Mouse (Mus musculus) forebrain, embryonic 13.5 days (tissue): ENCODE results near the gene Zfp664. TPM values are rescaled to one million over a fixed set of nuclear protein-coding genes. Genes with fewer than 3 reads are reported as not detected.

Experiments used
- ATAC-seq: fragments of 200-750 bp; cut with Nextera tagmentation; 2 replicates; pipeline ENCODE4 v1.8.0; 2017
- H3K27ac ChIP-seq: fragments of 300-500 bp; sonication (generic); 2 replicates; pipeline ENCODE4 v1.5.1; 2015; ENCODE audit warnings: inconsistent platforms, mild to moderate bottlenecking, moderate library complexity
- H3K27me3 ChIP-seq: fragments of 300-500 bp; sonication (generic); 2 replicates; pipeline ENCODE4 v1.6.1; 2015; ENCODE audit warnings: mild to moderate bottlenecking, inconsistent platforms
- H3K36me3 ChIP-seq: fragments of 300-500 bp; sonication (generic); 2 replicates; pipeline ENCODE4 v1.6.1; 2015; ENCODE audit warnings: mild to moderate bottlenecking, inconsistent platforms; ENCODE audit not compliant: poor library complexity, severe bottlenecking
- H3K4me1 ChIP-seq: fragments of 300-500 bp; sonication (generic); 2 replicates; pipeline ENCODE4 v1.6.1; 2015; ENCODE audit warnings: inconsistent platforms
- H3K4me2 ChIP-seq: fragments of 300-500 bp; sonication (generic); 2 replicates; pipeline ENCODE4 v1.6.1; 2015; ENCODE audit warnings: inconsistent platforms, mild to moderate bottlenecking, moderate library complexity
- H3K4me3 ChIP-seq: fragments of 300-500 bp; sonication (generic); 2 replicates; pipeline ENCODE4 v1.5.1; 2015; ENCODE audit warnings: mild to moderate bottlenecking, inconsistent platforms
- H3K9ac ChIP-seq: fragments of 300-500 bp; sonication (generic); 2 replicates; pipeline ENCODE4 v1.6.1; 2015; ENCODE audit warnings: mild to moderate bottlenecking, inconsistent platforms
- H3K9me3 ChIP-seq: fragments of 300-500 bp; sonication (generic); replicated peaks from 2 replicates; pipeline ENCODE4 v1.6.1; 2016; ENCODE audit warnings: inconsistent platforms
- WGBS: fragments of 180-500 bp; shearing (Covaris S2); methylation state at CpG from one replicate; pipeline ENCODE4 v1.1.7; 2015; 5-methylcytosine and 5-hydroxymethylcytosine counted together
- polyA plus RNA-seq: library from polyadenylated mRNA; unstranded; fragments of >200 nt; fragmentation: Nextera tagmentation; extraction: Ambion mirVana; gene quantifications from 2 replicates; pipeline ENCODE4 v1.2.1, GENCODE M21; 2015

The Zfp664 gene
- polyA plus RNA-seq, 1 experiment from 2014 or later: 148 TPM

GRCm38 (mm10) chr5:124906890-124907289 lies 44.4 kb downstream of the Zfp664 start:
- no peak overlapping the region for H3K4me3 ChIP-seq
- H3K4me1 ChIP-seq: peaks cover 5% of the 10 kb centered on the region
- H3K9me3 ChIP-seq: no peaks in the 10 kb centered on the region
- no peak overlapping the region for H3K4me2 ChIP-seq
- ATAC-seq: no peak
- no peak overlapping the region for H3K27ac ChIP-seq
- no peaks in the 10 kb centered on the region for H3K36me3 ChIP-seq
- no peak overlapping the region for H3K9ac ChIP-seq
- no peaks in the 10 kb centered on the region for H3K27me3 ChIP-seq
- 87% methylated on average over 13 of the region's 13 CpGs for WGBS

DNA sequence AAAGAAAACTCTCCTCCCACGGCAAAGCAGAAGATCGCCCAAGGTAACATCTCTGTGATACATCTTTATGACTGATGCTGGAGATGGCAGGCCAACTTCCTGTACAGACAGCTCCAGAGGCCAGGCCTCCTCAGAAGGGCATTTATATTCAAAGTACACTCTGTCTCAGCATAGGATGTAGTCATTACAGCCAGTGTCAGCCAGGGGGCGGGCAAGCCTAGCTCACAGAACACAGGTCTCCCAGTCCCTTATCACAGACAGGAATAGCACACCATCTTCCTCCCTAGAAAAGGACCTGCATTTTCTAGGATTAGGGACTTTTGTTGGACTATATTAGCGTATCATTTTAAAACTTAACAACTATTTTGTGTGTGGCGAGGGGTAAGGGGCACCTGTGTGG lies 46.4 kb downstream of the Zfp664 start:
- no peaks in the 10 kb centered on the region for H3K9me3 ChIP-seq
- peak; percentile 88 for ATAC-seq
- H3K4me2 ChIP-seq: no peak overlapping the region
- H3K36me3 ChIP-seq: no peaks in the 10 kb centered on the region
- peaks cover 17% of the 10 kb centered on the region for H3K4me1 ChIP-seq
- WGBS: 22% methylated on average over 5 of the region's 5 CpGs
- no peak overlapping the region for H3K4me3 ChIP-seq
- H3K27ac ChIP-seq: no peak overlapping the region
- 0 out of 2 replicates have a peak overlapping the region, but pooled peaks have one; percentile 1 for H3K9ac ChIP-seq
- H3K27me3 ChIP-seq: no peaks in the 10 kb centered on the region

- H3K36me3 ChIP-seq: no peaks in the 10 kb centered on the region
- peak overlapping the region; percentile 77 for H3K27ac ChIP-seq
- ATAC-seq: no peak
- 42% methylated on average over 6 of the region's 7 CpGs for WGBS
- H3K9ac ChIP-seq: no peak overlapping the region
- peaks cover 21% of the 10 kb centered on the region for H3K4me1 ChIP-seq
- H3K27me3 ChIP-seq: no peaks in the 10 kb centered on the region
- H3K9me3 ChIP-seq: no peaks in the 10 kb centered on the region
- no peak overlapping the region for H3K4me3 ChIP-seq
- H3K4me2 ChIP-seq: no peak overlapping the region
Measured at GRCm38 (mm10) chr5:124912276-124912675, 49.8 kb downstream of the Zfp664 start.

- Histone ChIP-seq H3K27ac (peak overlapping the region; percentile 77), H3K9me3 (no peaks in the 10 kb centered on the region), H3K36me3 (no peaks in the 10 kb centered on the region), H3K27me3 (no peaks in the 10 kb centered on the region), H3K4me2 (0 out of 2 replicates have a peak overlapping the region, but pooled peaks have one; percentile 7), H3K4me1 (peaks cover 21% of the 10 kb centered on the region), H3K9ac (no peak overlapping the region), H3K4me3 (no peak overlapping the region)
- WGBS: 15% methylated on average over 20 of the region's 20 CpGs
- 0 out of 2 replicates have a peak, but pooled peaks have one; percentile 60 for ATAC-seq
Measured at GRCm38 (mm10) chr5:124912946-124913933, 50.7 kb downstream of the Zfp664 start.

GRCm38 (mm10) chr5:124919798-124920197 lies 57.3 kb downstream of the Zfp664 start:
- no peak overlapping the region for H3K4me2 ChIP-seq
- no peak overlapping the region for H3K27ac ChIP-seq
- no peak overlapping the region for H3K9ac ChIP-seq
- H3K36me3 ChIP-seq: no peaks in the 10 kb centered on the region
- no peaks in the 10 kb centered on the region; the same call in 1 of the 2 replicates for H3K9me3 ChIP-seq
- WGBS: 95% methylated on average over 3 of the region's 3 CpGs
- H3K27me3 ChIP-seq: no peaks in the 10 kb centered on the region
- ATAC-seq: no peak
- H3K4me1 ChIP-seq: peaks cover 17% of the 10 kb centered on the region
- H3K4me3 ChIP-seq: no peak overlapping the region

DNA sequence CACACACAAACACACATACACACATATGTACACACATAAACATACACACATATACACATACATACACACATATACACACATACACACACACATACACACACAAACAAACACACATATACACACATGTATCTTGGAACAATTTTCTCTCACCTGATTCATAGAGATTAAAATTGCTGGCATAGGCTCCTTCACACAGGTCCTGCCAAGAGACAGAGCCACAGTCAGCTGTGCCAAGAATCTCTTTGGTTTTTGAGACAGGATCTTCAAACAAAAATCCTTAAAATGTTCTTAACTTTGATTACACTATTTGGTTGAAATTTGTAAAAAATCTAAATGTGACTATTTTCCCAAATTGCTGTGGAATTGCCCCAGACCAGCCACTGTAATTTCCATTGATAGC lies 58.9 kb downstream of the Zfp664 start:
- H3K27ac ChIP-seq: no peak overlapping the region
- H3K9me3 ChIP-seq: no peaks in the 10 kb centered on the region; the same call in 1 of the 2 replicates
- no peak overlapping the region for H3K9ac ChIP-seq
- no peak overlapping the region for H3K4me2 ChIP-seq
- no peak for ATAC-seq
- no peaks in the 10 kb centered on the region for H3K27me3 ChIP-seq
- no peak overlapping the region for H3K4me3 ChIP-seq
- H3K4me1 ChIP-seq: peaks cover 17% of the 10 kb centered on the region
- H3K36me3 ChIP-seq: no peaks in the 10 kb centered on the region

DNA sequence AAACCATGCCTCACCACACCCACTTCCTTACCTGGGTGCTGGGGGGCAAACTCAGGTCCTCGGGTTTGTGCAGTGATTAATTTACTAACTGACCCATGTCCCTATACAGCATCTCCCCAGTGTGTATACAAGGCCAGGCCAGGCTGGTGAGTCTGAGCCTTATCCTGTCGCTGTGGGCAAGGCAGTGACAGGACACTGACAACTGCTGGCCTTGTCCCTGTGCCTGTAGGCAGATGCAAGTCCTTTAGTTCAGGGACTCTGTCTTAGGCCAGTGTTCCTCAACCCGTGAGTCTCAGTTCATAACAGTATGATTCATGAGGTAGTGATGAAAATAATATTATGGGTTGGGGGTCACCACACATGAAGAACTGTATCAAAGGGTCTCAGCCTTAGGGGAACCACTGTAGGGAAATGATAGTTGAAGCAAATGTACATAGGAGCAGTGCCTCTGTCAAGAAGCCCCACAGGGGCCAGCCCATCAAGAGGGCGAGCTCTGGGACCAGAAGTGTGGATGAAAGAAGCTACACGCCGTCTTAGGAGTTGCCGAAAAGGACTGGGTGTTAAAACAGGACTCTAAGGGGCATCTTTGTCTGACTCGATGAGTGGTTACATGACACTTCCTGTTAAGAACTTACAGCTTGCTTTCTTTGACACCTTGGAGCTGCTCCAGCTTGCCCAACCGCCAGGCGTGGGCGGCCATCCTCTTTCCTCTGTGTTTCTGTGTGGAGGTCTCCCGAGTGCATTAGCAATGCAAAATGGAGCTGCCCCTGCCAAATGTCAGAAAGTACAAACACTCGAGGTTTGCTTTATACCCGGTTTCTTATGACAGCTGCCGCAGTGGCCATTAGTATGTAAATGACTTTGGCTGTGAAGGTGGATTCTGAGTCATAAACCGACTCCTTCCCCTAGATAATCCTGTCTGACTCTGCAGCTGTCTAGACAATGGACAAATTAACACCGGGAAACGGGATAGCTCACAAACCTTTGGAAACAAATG lies 60.2 kb downstream of the Zfp664 start:
- H3K4me3 ChIP-seq: no peak overlapping the region
- 27% methylated on average over 18 of the region's 18 CpGs for WGBS

DNA sequence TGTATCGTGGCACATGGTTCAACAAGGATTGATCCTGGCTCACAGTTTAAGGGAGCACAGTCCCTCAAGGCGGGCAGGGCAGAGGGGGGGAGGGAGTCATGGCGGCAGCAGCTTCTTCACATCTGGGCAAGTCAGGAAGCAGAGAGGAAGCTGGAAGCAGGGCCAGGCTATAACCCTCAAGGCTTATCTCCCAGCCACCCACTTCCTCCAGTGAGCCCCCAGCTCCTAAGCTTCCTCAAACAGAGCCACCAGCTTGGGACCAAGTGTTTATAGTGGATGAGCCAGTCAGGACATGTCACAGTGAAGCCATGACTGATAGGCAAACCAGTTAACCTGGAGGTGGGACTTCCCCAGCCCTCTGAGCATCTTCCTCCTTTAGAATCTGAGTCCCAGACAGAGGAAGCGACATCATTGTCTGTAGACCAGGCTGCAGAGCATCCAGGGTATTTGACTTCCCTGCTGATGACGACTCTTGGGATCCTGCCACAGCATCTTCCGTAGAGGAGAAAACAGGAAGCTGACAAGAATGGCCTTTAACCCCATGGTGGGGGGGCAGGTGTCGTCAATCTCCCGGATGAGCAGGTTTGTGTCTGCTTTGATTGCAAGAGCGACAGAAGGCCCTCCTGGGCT lies 67.0 kb downstream of the Zfp664 start:
- H3K9me3 ChIP-seq: peaks cover 4% of the 10 kb centered on the region
- no peak for ATAC-seq
- no peak overlapping the region for H3K27ac ChIP-seq
- no peaks in the 10 kb centered on the region for H3K36me3 ChIP-seq
- no peak overlapping the region for H3K4me3 ChIP-seq
- WGBS: 86% methylated on average over 9 of the region's 9 CpGs
- no peaks in the 10 kb centered on the region for H3K27me3 ChIP-seq
- H3K9ac ChIP-seq: no peak overlapping the region
- H3K4me1 ChIP-seq: peaks cover 16% of the 10 kb centered on the region
- H3K4me2 ChIP-seq: no peak overlapping the region

More for the DNA sequence above, 60.2 kb downstream of the Zfp664 start:
- Histone ChIP-seq H3K9ac (no peak overlapping the region), H3K9me3 (no peaks in the 10 kb centered on the region; the same call in 1 of the 2 replicates), H3K4me2 (peak overlapping the region; percentile 15; the same call in 1 of the 2 replicates), H3K36me3 (no peaks in the 10 kb centered on the region), H3K27me3 (no peaks in the 10 kb centered on the region), H3K27ac (peak overlapping the region; percentile 73), H3K4me1 (peaks cover 17% of the 10 kb centered on the region)
- ATAC-seq: peak; percentile 71

GRCm38 (mm10) chr5:124930055-124930439 lies 67.6 kb downstream of the Zfp664 start:
- no peak overlapping the region for H3K9ac ChIP-seq
- no peak overlapping the region for H3K4me2 ChIP-seq
- no peak overlapping the region for H3K4me3 ChIP-seq
- no peak overlapping the region for H3K27ac ChIP-seq
- 49% methylated on average over 5 of the region's 5 CpGs for WGBS
- no peaks in the 10 kb centered on the region for H3K27me3 ChIP-seq
- H3K4me1 ChIP-seq: peaks cover 19% of the 10 kb centered on the region
- H3K36me3 ChIP-seq: no peaks in the 10 kb centered on the region
- H3K9me3 ChIP-seq: peaks cover 4% of the 10 kb centered on the region
- ATAC-seq: no peak

DNA sequence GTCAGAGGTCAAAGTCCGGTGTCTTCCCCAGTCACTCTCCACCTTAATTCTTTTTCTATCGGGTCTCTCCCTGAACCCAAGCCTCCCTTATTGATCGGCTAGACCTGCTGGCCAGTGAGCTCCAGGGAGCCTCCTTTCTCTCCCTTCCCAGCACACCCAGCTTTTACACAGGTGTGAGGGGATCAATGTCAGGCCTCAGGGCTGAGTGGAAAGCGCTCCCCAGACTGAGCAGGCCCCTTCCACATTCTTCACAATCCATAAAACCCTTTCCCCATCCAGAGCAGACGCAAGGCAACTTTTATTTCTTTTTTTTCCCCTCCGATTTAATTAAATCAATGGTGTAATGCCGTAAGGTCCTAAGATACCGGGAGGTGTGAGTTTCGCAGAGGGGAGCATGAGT lies 68.1 kb downstream of the Zfp664 start:
- WGBS: 4% methylated on average over 8 of the region's 9 CpGs
- Histone ChIP-seq H3K27me3 (no peaks in the 10 kb centered on the region), H3K36me3 (no peaks in the 10 kb centered on the region), H3K4me3 (no peak overlapping the region), H3K4me2 (no peak overlapping the region; the same call in 1 of the 2 replicates), H3K9me3 (peaks cover 4% of the 10 kb centered on the region), H3K9ac (peak overlapping the region; percentile 16; the same call in 1 of the 2 replicates), H3K4me1 (peaks cover 19% of the 10 kb centered on the region), H3K27ac (peak overlapping the region; percentile 11; the same call in 1 of the 2 replicates)
- ATAC-seq: no peak

- H3K4me1 ChIP-seq: peaks cover 19% of the 10 kb centered on the region
- H3K9ac ChIP-seq: peak overlapping the region; percentile 38
- H3K36me3 ChIP-seq: no peaks in the 10 kb centered on the region
- peaks cover 4% of the 10 kb centered on the region for H3K9me3 ChIP-seq
- peak; percentile 58; the same call in 1 of the 2 replicates for ATAC-seq
- WGBS: 8% methylated on average over 8 of the region's 8 CpGs
- H3K27me3 ChIP-seq: no peaks in the 10 kb centered on the region
- no peak overlapping the region for H3K4me3 ChIP-seq
- no peak overlapping the region for H3K4me2 ChIP-seq
- peak overlapping the region; percentile 11; the same call in 1 of the 2 replicates for H3K27ac ChIP-seq
Measured at GRCm38 (mm10) chr5:124931076-124931475, 68.6 kb downstream of the Zfp664 start.
